Mouse (Mus musculus): ENCODE measurements at regions not wholly inside any gene's neighbourhood (a gene's known extent, or its start where the extent isn't known, plus 50 kb on each side); places are given as distances from the start of the nearest gene placed in this dataset.

DNA sequence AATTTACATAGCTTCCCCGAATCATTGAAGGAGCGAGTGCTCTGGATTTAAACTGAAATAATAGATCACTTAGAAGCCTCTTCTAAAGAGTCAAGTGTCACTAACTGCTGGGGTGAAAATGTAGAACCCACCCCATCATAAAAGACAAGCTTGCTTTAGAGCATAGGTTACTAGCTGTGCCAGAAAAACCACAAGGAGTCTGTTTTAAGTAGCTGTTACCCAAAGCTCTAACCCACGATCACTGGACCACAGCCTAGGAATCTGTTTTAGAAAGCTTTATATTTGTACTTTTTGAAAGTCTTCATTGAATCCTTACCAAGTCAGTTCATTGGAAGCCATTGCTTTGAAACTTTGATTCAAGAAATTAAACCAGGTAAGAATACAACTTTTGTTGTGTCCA, 233.7 kb upstream of the Dcn start:
- no peak for DNase-seq (ENCODE audit: low spot score in 2 of 2)

DNA sequence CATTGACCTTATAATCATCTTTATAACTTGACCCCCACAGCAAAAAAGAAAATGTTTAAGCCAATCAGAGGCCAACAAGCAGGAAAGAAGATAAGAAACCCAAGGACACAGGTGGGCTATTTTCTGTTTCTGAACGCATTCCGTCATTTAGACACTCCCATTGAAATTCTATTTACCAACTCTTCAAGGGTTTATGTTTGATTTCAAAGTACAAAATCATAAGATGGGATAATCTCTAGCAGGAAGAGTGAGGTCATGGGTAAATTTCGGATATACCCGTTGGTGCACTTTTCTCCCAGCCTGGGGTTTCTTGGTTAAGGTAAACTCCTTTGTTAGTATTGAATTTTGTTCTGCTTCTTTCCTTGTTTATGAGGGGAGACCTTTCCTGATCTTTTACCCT, 230.9 kb upstream of the Dcn start:
- no peak for DNase-seq (ENCODE audit: low spot score in 2 of 2)

DNA sequence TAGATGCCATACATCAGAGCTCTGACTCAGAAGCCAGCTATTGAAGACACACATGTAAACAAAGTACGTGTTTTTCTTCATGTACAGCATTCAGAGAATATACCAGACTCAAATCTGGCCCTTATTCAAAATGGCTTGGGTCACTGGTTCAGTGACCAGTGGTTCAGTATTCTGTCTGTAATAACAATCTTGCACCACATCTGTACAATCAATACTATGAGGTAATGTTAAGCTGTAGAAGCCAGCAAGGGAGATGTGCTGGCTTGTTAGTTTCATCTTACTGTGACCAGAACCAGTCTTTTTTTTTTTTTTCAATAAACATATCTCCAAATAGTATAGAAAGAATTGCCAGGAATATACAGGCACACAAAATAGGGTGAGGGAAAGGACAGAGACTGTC, 229.6 kb upstream of the Dcn start:
- no peak for DNase-seq (ENCODE audit: low spot score in 2 of 2)

DNA sequence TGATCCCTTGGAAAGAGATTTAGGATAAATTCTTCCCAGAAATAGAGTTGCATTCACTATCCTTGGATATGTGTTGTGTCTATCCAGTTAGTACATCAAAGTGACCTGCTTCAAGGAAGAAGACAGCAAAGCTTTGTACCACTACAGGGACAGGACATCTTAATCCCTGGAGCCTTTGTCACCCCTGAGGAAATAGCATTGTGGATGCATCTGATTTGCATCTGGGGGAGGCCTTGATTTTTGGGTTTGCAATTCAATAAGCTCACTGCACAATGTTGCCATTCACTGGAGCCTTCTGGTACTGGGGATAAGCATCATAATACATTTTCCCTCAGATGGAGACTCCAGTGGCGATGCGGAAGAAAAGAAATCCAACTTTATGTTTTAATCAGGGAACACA, 229.2 kb upstream of the Dcn start:
- no peak for DNase-seq (ENCODE audit: low spot score in 2 of 2)

DNA sequence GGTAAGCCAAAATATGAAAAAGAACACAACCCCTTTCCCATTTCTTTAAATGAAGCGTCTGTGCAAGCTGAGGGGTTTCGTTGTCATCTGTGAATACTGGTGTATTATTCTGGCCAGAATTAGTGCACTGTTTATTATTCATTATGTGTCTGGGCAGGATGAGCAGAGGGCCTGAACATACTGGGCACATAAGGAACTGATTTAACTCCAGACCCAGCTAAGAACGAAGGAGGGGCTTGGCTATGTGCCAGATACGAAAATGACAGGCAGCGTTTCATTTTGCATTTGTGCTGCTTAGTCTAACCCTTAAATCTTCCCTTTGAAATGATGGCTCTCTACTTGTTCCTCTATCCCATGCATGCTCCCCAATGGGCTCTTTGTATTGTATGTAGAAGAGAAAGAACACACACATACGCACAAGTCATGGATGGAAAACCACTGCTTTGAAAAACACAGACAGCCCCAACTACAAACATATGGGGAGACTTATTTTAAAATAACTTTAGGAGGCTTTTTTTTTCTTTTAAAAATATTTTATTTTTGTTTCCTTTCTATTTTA, 213.4 kb upstream of the Dcn start:
- DNase-seq (ENCODE audit: low spot score in 2 of 2) = no peak

DNA sequence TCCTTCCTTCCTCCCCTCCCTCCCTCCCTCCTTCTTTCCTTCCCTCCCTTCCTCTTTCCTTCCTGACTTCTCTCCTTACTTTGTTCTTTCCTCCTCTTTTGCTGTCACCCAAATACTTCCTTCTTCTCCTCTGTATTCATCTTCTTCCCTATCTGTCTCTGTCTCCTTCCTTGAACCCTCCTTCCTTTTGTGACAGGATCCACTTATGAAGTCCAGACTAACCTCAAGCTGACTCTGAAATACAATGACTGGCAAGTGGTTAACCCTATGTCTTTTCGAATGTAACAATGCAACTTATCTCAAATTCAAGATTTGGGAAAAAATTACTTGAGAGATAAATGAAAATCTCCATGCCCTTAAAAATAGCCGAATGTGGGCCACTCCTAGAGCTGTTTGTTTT, 197.0 kb upstream of the Dcn start:
- no peak for DNase-seq (ENCODE audit: low spot score in 2 of 2)

DNA sequence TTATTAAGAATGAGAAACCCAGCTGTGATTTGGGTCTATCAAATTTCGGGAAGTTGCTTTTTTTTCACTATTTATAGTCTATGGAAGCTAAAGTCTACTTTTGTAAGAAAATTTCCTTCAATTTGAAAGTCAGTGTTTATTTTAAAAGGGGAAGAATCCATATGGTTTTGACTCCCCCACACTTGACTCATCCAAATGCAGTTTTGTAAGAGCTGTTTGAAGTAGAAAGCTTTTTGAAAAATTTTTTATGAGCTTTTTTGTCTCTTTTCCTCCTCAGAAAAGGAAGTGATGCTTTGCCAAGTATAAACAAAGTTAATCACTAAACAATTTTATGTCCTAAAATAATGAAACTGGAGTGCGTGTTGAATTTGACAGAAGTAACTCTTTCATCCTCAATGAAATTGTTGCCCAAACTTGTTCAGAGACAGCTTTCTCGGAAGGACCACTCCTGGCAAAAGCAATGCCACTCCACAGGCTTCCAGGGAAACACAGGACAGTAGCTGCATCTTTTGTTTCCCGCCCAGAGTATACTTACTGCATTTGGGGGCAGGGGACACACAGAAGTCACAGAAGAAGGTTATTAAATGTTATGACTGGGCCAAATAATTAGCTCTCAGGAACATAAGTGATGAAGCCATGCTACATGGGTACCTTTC, 196.4 kb upstream of the Dcn start:
- no peak for DNase-seq (ENCODE audit: low spot score in 2 of 2)

DNA sequence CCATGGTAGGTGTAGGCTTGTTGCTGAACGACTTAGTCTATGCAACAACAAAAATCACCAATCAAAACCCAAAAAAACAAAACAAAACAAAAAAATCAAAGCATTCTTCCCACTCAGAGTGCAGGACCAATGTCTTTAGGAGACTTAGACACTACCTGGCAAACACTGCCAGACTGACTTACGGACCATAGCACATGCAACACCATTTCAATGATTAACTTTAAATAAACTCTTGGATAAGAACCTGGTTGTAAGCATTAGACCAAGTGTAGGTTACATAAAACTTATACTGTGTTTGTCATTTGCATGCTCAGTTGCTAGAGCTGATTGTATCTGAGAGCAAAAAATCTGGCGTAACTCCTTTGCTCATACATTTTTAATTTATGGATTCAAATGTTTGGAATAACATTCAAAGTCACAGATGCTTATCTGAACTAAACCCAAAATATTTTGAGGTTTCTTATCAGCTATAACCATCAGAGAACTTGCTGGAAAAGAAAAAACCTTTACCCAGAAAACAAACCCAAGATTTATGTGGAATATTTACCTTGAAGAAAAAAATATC, 174.5 kb upstream of the Dcn start:
- no peak for DNase-seq (ENCODE audit: low spot score in 2 of 2)

DNA sequence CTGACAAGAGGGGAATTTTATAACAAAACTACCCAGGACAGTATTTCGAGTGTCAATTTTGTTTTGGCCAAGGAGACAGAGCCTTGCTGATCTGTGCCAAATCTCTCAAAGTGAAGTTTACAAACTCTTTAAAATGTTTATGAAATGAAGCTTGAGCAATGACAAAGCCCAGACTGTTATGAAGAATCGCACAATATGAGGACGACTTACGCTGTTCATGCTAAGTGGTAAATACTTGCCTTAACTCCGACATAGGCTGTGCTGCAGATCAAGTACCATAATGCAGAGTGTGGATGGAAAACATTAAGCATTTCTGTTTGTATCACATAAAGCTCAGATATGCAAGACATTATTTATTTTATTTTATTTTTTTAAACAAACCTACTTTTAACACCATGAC, 169.8 kb upstream of the Dcn start:
- DNase-seq (ENCODE audit: low spot score in 2 of 2) = no peak

DNA sequence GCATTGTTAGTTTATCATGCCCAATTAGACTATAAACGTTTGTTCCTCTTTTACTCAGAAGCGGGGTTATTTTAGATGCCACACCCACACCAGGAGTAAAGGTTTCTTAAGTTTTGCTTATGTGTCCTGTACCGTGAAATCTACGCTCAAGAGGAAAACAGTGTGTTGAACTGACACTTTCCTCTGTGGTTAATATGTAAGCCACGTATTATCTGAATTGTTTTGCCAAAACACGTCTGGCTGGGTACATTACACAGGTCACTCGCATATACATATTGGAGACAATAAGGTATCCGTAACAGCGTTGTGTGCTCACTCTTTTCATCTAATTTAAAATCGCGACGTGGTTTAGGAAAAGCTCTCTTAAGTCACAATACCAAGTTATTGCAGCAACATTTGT, 166.9 kb upstream of the Dcn start:
- no peak for DNase-seq (ENCODE audit: low spot score in 2 of 2)

DNA sequence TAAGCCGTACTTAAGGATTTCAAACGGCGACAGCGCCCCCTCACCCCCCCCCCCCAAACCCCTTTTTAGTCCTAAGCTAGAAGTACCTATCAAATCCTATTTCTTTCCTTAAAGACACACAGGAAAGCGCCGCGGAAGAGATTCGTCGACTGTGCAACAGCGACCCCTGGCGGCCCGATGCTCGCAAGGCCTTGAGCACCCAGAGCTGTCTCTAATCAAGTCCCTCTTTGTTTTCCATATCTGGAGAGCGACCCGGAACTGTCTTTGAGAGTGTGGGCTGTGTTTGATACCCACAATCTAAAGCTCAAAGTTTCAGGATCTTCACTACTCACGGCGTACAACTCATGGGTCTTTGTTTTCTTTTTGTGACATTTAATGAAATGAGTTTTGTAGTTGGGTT, 166.4 kb upstream of the Dcn start:
- DNase-seq (ENCODE audit: low spot score in 2 of 2) = peak; percentile 86 to 92

DNA sequence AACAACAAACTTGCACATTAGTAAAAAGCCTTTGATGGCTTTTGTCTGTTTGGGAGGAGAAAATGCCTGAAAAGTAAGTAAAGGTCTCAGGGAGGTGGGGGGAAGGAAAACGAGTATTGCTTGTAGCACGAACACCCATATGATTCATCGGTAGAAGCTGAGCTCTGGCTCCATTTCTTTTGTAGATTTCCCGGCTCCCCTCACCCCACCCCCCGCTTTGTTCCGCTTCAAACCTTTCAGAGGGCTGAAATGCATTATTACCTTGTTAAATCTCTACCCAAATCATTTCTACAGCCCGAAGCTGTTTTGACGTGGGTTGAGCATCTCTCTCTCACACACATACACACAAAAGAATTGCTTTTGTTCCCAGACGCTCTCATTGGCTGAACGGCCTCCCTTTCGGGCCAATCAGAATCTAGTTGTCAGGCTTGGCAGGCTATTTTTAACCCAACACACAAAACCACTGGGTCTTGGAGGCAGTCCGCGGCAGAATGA, 166.0 kb upstream of the Dcn start:
- DNase-seq (ENCODE audit: low spot score in 2 of 2) = peak; percentile 82 to 83

DNA sequence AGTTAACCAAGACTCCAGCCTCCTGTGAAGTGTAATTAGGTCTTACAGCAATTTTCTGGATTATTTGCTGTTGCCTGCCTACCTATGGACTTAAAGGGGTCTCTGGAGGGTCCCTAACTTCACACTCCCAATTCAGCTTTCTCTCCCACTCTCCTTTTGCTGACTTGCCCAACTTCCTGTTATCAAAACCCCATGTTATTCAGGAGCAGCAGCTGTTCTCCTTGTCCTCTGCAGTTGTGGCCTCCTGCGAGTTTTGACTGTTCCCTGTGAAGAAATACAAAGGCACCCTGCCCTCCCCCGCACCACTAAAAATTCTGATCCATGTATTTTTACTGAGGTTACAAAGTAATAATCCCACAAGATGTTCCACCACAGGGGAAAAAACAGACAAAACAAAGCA, 146.8 kb upstream of the Dcn start:
- DNase-seq (ENCODE audit: low spot score in 2 of 2) = no peak

DNA sequence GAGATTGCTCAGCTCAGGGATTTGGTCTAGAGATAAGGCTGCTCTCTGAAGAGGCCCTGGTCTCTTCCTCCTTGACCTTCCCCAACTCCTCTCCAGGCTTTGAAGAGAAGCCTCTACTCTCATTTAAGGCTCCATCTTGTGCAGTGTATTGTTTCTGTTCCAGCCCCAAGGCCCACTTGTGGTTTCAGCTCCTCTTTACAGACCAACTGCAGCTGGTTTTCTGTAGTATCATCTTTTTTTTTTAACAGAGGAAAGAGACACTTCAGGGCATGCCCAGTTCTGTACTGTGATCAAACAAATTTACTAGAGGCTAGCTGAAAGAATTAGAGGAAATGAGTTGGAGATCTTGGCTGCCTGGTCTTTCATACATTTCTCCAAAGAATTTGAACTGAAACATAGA, 145.4 kb upstream of the Dcn start:
- DNase-seq (ENCODE audit: low spot score in 2 of 2) = no peak

DNA sequence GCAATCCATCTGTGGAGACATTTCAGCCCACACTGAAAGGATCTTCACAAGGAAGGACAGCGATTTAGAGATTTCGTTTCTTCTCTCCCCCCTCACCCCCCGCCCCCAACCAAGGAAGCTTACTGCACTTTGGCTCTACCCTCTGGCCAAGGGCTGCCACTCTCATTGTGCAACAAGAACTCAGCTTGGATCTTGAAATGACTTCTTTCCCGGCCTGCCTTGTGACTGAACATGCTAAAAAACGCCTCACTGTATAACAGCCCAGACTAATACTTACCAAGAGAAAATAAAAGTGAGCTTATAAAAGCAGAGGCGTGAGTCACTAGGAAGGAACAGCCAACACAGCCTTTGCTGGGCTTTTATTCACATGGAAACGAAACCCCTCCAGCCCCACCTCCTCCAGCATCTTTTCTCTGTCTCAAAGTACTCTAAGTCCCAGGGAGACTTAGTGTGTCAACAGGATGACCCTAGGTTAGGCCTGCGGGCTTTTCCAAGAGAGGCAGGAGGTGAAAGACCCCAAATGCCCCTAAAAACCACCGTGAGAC, 144.7 kb upstream of the Dcn start:
- DNase-seq (ENCODE audit: low spot score in 2 of 2) = peak in 1 of 2 experiments; percentile 21

DNA sequence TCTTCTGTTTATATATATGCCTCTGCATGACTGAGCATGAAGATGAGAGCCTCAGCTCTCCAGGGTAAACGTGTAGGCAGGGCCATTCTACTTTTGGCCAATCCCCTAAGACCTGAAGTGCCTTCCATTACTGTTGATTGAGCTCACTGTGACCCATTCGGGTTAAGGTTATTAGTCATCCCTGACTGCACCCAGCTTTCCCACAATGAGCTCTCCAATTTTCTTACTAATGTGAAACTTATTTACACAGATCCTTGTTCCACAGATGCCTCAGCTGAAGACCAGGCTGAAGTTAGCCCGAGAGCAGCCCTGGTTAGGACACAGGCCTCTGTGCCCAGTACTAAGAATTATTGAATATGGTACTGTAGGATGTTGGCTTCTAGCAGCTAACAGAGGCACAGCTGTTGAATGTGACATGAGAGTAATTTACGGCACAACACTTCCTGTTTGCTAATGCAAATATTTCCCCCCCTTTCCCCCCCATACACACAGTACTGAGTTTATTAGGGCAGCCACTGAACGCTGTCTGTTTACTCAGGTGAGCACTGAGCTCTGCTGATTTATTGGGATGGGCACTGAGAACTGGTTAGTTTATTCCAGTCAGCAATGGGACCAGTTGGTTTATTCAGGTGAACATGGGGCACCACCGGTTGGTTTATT, 141.2 kb upstream of the Dcn start:
- no peak for DNase-seq (ENCODE audit: low spot score in 2 of 2)

DNA sequence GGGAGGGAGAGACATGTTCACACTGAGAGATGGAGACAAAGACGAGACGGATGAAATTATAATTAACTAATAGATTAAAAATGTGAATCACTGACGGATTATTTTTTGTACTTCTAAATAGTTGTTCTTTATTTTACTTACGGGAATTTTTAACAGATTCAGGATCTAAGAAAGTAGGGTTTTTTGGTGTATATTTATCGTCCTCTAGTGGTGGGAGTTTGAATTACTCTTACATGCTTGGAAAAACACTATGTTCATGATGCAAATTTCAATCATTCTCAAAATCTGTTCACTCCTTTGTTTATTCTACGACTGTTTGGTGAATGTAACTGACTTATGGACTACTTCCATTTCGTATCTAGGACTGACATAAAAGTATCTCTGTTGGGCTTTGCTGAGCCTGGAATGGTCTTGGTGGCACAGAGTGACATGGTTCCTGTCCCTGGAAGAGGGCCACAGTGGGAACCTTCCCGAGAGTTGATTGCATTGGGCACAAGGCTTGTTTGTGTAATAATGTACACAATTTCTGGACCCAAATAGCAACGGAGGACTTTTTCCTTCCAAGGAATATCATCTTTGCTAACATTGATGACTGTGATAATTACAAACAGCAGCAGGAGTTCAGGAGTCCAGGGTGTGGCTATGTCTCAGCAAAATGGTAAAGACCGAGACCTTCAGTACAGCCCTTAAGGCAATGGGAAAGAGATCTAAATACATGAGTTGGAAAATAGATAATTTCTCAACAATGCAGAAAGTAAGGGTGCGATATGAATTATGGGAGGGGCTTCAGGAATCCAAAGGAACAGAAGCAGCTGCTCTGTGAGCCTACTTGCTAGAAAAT, 139.3 kb upstream of the Dcn start:
- no peak for DNase-seq (ENCODE audit: low spot score in 2 of 2)

DNA sequence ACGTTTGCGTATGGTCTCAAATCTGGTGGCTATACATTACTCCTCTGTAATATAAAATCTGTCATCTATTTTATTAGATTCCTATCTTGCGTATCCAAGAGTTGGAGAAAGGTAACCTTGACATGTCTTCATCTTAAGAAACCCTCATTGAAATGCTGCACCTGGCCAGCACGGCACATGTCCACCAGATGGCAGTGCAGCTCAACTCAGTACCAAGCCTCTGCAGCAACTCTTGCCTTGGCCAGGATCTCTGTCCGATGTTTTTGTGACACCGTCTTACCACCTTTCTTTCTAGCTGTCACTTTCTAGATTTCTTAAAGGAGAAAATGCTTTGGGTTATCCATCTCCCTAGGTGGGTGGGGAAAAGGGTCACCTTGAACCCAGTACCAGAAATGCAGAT, 134.1 kb upstream of the Dcn start:
- peak; percentile 62 to 67 for DNase-seq (ENCODE audit: low spot score in 2 of 2)

DNA sequence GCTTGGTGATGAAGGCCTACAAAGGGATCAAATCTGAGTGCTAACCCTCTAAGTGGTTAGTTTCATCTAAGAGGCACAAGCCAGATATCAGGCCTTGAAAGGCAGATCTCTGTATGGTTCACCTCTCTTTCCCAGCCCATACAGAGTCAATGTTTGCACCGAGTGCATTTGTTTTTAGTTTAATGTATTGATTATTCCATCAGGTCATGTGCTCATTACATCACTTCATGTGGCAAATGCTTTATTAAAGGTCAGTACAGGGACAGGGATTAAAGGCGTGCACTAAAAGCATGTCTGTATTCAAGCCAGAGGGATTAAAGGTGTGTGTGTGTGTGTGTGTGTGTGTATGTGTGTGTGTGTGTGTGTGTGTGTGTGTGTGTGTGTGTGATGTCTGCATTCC, 132.5 kb upstream of the Dcn start:
- DNase-seq (ENCODE audit: low spot score in 2 of 2) = no peak

DNA sequence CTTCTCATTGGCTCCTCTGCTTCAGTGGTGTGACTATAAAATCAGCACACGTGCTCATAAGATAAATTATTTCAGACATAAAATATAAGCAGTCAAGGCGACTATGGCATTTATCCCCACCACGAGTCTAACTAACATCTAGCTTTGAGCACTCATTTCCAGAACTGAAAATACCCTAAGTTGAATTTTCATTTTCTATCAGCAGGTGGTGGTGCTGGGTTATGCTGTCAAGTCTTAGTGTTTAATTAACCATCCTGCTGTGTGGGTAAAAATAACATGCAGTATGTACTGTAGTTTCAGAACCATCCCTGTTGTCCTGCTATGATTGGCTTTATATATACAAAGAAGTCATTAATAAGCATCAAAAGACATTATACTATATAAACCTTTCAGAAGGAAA, 110.8 kb upstream of the Dcn start:
- DNase-seq (ENCODE audit: low spot score in 2 of 2) = no peak

DNA sequence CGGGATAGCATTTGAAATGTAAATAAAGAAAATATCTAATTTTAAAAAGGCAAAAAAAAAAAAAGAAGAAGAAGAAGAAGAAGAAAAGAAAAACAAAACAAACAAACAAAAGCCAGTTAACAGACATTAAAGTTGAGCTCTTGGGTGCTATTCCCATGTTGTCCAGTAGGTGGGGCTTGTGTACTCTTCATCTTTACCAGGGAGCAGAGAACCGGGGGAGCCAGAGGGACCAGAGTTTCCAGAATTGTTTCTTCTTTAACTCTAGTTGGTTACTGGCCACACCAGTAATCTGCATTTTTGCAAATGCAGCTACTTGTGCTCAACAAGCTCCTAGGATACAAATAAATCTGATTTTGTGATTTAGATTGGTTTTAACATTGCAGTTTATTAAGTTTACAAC, 103.6 kb upstream of the Dcn start:
- peak; percentile 15 to 57 for DNase-seq (ENCODE audit: low spot score in 2 of 2)

DNA sequence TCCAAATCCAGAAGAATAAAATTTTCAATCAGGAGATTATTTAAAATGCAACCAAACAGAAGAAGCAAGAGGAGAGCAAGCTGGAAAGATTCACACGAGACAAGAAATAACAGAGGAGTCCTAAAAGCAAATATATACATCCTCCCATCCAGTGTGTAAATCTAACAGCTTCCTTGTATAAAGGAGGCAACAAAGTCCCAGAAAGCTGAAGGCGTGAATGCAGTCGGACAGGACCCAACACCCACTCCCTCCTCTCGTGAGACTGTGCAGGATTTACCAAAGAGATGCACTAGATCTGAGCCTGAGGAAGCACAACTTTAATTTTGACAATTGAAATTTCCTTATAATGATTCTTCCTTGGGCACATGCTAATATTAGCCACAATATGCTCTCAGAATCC, 103.0 kb upstream of the Dcn start:
- no peak for DNase-seq (ENCODE audit: low spot score in 2 of 2)

All from urinary bladder, postnatal 36 days (tissue).